Mouse (Mus musculus) lung, postnatal 0 days (tissue): ENCODE results near the gene Vwde.

ENCODE experiments used
- CTCF ChIP-seq: IDR thresholded peaks from 2 replicates; pipeline ENCODE4 v1.5.1; 2016; ENCODE audit warnings: antibody characterized with exemption, mild to moderate bottlenecking
- EP300 ChIP-seq: IDR thresholded peaks from 2 replicates; pipeline ENCODE4 v1.6.1; 2016; ENCODE audit warnings: antibody characterized with exemption, mild to moderate bottlenecking, control low read depth

DNA sequence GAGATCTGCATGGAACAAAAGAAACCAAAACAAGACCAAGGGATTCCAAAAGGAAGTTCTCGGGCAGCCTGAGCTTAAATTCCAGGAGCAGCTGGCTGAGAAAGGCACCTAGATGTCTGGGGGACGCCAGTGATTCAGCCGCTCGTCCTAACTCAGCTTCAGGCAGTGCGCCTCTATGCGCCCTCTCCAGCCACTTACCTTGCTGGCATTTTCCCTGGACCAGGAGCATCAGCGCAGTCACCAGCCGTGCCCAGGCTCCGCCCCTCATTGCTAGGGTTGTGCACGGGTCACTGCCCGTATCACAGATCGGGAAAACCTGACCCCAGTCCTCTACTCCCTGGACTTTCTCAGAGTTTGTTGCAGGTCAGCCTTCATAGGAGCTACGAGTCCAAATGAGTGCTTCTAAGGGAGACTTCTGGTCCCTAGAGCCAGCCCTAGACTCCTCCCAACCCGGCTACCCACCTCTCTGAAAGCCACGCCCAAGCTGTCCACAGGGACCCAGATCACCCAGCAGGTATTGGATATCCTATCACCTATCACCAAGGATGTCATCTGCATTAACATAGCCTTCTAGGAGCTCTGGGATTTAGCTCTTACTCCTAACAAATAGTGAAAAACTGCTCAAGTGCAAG lies at the start of gene Vwde:
- TF ChIP-seq EP300 (no peak), CTCF (no peak)
